Mouse (Mus musculus) cerebellum, adult 2 months (tissue): Measurements from ENCODE around the gene Lipa.

ENCODE experiments used
- CTCF ChIP-seq: fragments of 200-500 bp; IDR thresholded peaks from 2 replicates; pipeline ENCODE4 v1.5.1; 2011; ENCODE audit warnings: low read depth, mild to moderate bottlenecking, control low read depth, low read length, moderate library complexity, borderline replicate concordance; ENCODE audit not compliant: insufficient read depth
- POLR2A ChIP-seq: fragments of 200-500 bp; IDR thresholded peaks from 2 replicates; pipeline ENCODE4 v1.6.1; 2011; ENCODE audit warnings: low read length, control low read depth, borderline replicate concordance; ENCODE audit not compliant: insufficient read depth

DNA sequence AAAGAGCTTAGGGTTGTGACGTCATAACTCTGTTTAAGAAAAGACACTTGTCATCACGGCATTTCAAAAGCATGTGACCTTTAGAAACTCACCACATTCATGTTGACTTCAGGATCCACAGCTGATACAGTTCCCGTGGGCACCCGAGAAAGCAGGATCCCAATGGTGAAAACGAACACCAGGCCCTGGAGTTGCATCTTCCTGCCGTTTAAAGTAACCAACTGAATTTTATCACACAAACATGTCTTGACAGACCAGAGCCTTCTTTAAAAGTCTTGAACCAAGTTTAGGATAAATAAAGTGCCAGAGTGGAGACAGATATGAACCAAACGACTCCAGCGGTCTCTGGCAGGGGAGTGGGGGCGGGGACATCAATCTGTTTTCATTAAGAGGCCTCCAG is 2.6 kb downstream of the Lipa start:
- no peak for TF ChIP-seq POLR2A
- TF ChIP-seq CTCF, result no peak
